Mouse (Mus musculus) mouse trophoblast stem cell (cell line): ENCODE measurements around the gene Lgr5.

Experiments
- in situ Hi-C, 2 experiments: fragments of 300-500 bp; cut with MseI, MboI; formaldehyde crosslinking; loops; 2 replicates in 1 of 2; 3 replicates in 1 of 2; pipeline ENCODE4 v1.15.1; 2025

Lgr5 gene

DNA sequence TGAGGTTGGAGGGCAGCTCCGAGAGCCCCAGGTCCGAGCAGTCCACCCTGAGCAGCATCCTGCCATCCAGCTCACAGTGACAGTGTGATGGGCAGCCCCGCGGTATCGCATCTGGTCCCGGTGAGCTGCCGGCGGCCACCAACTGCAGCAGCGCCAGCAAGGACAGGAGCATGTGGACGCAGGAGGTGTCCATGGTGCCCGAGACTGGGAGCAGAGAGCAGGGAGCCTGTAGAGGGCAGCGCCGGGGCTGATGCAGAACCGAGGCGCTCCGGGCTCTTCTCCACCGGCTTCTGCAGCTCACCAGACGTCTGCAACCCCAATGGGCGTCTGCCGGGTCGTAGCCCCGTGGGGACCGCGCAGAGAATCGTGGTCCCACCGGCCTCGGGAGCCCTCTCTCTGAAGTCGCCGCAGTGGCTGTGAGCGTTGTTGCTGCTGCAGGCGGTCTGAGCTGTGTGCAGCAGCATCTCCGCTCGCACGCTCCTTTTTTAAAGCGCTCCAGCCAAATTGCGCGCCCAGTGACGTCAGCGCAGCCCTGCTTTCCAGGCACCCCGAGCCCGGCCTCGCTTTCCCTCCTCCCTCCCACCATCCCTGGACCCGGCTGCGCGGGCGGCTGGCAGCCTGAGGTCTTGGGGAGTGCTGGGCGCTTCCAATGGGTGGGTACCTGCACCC is at the start of gene Lgr5:
Gene Lgr5 (minus strand): TSS at position 480 of the 669 bp plus-strand sequence.
- in situ Hi-C loops: no loop called here

DNA sequence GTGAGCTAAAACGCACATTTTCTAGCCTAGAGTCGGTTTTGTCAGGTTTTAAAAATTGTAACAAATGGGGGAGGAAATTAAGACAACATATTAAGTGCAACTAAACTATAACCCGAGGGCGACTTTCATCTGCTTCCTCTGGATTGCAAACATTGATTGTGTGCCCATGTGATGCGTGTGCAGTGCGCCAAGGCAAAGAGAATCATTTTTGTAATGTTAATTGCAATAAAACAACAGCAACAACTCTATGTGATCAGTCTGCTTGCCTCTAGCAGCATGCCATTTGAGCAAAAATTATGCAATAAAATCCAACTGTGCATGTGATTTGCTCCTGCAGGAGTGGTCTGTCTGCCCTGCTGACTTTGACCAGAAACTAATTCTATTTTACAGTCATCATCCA is 39.1 kb upstream of the Lgr5 start:
- in situ Hi-C loops: no loop called here

DNA sequence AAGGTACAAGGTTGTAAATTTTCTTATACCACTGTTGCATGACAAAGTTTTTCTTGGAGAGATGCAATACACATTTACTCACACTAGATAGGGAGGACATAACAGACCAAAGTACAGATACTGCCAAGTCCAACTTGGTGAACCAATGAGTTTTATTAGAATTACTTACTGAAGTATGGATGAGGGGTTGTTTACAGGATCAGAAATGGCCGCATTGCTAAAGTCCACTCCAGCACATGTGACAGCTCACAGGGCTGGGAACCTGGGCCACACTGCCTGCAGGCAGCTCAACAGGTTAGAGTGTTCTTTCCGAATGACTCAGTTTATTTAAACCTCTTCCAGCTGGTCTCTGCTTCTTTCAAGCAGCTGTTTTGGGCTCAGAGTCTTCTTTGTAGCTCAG is 37.4 kb upstream of the Lgr5 start:
- in situ Hi-C loops: no loop called here

DNA sequence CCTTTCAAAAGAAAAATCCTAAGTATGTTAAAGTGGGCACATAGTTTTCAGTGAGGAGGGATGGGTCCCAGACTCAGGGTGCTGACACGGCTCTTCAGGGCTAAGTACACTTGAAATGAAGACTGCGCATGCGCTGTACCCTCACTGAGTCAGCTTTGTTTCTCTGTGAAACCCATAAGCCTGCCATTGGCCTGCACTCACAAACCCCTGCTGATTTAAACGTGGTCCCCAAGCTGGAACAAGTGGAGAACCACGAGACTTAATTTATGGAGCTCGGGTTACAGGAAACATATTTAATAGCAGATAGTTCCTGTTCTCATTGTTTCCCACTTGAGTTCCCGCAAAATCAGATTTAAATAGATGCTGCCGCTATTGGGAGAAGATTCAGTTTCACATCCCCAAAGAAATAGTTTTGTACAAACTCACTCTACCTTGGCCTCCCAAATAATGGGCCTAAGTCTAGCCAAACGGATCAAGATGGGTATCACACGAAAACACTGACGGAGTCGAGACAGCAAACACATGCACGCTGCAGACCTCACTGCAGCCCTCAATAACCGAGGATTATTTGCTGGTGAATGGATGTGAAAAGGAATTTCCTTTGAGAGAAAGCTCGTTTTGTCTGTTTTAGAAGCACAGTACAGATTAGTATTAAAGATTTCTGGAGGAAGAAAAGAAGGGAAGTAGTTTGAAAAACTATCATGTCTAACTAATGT is 36.5 kb upstream of the Lgr5 start:
- in situ Hi-C loops: no loop called here

DNA sequence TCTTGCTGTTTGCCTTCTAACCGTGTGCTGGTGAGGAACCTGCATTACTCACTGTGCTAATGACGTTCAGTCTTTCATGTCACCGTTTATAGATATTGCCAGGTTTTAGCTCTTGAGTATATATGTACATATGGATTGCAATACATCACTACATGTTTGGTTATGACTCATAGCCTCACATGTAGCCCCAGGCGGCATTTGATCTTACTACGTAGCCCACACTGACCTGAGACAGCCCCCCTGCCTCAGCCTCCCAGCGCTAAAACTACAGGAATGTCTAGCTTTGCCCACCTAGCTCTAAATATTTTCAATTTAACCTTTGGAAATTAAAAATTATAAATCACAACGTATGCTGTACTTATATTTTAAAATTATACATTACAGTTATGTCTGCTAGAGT is 35.9 kb upstream of the Lgr5 start:
- in situ Hi-C loops: no loop called here

DNA sequence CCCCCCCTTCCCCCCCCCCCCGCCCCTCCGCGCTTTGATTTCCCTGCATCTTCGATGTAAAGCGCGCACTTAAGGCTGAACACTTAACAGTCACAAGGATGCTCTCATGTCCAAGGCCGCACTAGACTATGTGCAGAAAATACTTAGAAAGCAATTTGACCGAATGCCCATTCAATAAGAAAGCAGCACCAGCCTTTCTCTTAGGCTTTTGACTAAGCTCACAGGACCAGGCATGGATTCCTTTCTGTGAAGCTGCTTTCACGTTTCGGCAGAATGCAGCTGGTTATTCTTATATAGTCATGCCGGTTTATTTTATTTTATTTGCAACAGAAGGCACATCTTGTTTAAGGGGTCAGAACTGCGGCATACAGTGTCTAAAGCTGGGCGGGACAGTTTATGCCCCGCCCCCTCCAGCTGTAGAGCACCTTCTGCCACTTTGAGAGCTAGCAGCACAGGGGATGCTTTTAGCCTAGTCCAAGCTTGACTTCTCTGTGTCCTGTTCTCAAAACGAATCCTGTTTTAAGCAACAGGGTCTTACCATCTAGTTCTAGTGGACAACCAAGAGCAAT is 30.8 kb upstream of the Lgr5 start:
- in situ Hi-C loops: no loop called here

DNA sequence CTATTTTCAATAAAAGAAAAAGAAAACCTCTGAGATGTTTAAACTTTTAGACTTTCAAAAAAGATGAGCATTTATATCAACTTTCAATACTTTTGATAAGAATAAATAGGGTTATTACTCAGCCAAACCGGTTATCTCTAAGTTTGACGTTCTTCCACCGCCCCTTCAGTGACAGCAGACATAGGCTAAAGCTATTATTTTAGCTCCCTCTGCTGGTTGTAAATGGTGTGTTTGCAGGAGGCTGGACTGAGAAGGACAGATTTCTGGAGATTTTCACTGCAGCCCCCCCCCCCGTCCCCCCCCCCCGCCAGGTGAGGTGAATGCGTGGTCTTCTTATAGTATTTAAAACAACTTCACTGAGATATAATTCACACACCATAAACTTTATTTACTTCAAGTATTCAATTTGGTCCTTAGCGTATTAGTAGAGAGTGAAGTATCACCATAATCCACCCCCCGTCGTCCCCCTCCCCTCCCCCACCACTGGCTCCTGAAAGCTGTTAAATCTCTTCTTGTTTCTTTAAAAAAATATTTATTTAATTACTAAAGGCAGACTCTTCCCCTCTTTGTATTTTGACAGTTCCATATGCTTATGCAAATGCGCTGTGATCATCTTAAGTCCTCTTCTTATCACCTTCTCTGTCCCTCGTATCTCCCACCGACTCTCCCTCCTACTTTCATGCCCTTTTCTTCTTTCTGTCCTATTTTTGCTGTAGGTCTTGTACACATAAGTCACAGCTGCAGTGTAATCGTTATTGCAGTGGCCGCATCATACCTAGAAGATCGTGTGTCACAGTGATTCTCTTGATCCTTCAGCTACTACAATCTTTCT is 30.1 kb upstream of the Lgr5 start:
- in situ Hi-C loops: no loop called here

DNA sequence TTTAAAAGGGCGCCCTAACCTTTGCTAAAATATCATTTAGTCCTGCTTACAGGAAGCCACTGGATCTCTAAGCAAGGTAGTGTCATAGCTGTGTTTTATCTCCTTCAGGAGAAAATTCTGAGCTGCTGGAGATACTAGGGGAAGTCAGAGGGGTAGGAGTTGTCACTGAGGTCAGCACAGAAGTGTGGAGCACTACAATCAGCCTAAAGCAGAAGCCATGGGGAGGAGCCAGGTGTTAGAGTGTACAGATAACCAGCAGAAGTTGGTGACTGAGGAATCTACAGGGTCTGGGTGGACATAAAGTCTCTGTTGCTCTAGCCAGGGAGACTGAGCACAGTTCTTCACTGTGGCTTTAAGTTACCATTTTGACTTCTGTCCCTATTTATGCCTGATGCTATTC is 8.2 kb upstream of the Lgr5 start:
- in situ Hi-C loops: no loop called here

DNA sequence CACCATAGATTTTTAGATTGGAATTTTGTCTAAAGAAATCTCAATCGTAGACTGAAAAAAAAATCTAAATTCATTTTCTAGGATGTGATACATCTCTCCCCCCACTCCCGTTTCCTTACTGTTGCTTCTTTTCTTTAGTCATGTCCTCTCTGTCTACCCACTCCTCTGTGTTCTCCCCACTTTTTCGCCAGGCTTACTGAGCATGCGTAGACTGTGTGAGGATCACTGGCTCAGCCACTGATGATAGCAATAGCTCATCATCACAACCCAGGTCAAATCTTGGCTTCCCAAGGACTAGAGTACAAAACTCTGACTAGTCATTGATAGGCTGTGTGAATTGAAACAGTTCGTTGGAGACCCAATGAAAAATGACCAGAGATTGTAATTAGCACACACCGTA is 6.1 kb upstream of the Lgr5 start:
- in situ Hi-C loops: no loop called here

DNA sequence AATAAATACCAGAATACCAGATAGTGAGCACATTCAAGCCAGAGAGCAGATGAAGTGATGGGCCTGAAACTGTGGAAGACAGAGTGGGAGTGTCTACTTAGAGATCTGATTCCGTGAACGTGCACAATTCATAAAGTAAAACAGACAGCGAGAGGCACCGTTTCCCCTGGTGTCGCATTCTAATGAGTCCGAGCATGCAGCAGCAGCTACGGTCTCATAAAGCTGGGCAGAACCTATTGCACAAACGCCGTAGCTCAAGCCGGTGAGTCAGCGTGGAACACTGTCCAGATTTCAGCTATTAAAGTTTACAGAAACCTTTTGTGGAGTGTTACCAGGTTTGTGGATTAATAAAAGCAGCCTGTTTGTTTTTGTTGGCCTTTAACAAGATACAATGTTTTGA is 5.6 kb upstream of the Lgr5 start:
- in situ Hi-C loops: no loop called here

DNA sequence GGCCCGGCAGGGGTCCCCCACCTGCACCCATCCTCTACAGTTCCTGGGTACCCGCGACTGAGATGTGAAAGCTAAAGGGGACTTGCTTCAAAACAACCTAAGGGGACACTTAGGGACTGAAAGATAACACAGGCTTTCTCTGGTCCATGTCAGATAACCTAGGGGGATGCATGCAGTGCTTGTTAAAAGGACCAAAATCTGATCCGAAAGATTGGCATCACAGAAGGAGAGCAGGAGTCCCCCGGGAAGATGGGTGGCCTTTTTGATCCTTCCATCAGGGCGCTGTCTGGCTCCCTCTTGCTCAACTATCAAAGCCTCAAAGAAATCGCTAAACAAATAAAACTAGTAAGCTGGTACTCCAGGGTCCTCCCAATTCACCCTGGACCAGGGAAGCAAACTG is 399 bp upstream of the Lgr5 start:
- in situ Hi-C loops: no loop called here

DNA sequence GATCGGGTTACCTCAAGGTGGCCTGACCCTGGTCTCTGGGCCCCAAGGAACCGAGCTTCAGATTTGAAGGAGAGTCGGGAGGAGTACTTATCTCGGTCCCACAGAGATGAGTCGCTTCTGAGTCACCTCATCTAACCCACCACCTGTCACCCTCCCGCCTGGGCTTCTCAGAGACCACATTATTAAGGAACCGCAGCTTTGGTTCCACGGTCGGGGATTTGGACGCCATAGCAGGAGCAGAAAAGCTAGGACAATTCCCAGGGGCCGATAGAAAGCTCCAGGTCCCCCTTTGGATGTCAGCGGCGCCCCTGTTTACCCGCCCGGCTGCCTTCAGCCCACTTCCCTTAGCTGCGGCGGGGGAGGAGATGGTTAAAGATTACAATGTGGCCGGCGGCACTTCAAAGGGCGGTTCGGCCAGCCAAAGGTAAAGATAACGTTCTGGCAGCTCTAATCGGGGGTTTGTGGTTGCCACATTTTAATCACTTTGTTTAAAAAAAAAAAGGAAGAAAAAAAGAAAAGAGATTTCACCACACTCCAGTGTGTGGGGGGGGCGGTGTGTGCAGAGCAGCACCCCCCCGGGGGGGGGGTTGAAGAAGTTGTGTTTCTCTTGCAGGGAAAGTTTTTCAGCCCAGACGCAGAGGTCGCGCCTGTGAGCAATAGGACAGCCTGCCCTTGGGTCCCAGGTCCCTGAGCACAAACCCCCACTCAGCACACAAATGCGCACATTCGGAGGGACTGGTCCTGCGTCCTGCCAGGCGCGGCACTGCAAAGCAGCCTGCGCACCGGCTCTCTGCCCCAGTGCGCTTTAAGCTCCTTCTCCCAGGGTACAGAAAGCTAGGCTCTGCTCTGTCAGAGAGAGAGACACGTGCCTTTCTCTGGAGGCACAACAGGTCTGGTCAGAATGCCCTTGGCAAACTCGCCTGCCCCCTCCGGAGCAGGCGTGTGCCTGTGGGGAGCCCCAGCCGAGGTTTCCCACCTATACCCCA is 1.0 kb downstream of the Lgr5 start:
- in situ Hi-C loops: no loop called here

DNA sequence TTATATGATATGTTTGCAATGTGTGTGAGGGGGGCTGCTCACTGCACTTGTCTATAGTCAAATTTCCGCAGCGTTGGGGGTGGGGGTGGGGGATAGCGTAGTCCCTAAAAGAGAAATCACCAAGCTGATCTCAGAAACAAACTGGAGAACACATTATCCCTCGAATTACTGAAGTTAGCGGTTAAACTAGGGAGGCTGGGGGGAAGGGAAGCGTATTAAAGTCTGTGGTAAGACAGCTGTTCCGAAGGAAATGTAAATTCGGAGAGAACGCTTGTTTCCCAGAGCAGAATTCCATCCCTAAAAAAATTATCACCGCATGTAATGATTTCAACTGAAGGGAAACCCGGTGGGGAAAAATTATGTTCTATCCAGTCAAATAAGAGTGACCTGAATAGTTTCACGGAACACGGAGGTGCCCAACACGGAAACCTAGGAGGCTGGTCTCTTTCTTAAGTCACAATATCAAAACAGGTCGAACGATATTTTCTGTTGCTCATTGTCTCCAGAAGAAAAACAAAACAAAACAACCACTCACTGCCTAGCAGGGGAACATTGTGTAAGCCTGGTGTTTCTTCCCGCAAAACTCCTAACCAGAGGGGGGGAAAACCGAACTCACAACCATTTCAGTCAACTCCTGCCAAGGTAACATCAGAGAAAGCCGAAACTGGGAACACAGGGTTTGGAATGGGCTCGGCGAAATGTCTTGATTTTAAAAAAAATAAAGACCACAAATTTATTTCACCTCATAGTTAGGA is 1.9 kb downstream of the Lgr5 start:
- in situ Hi-C loops: no loop called here

DNA sequence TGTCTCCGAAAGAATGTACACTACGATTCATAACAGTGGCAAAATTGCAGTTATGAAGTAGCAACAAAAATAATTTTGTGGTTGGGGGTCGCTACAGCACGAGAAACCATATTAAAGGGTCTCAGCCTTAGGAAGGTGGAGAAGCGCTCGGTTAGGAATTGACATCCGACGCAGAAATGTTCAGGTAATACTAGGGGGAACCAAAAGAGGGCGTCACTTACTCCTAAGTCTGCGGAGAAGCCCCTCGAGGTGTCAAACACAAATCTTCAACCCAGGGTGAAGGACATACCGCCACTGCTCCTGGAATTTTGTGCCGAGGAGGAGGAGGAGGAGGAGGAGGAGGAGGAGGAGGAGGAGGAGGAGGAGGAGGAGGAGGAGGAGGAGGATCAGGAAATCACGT is 2.9 kb downstream of the Lgr5 start:
- in situ Hi-C loops: no loop called here

DNA sequence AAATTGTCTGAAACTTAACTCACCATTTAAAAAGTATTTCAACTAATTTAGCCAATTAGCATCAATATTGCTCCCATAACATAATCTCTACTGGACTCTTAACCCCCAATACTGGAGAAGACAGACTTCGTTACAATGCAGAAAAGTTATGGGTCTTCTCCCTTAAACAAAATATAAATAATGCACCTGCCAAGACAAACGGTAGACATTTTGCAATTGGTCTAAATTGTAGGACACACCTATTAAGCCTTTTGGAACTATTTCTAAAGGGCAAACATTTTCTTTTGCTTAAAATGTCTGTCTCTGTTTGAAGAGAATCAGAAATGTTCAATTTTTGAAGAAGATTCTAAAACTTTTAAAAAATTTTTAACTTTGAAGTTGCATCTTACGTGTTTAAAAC is 4.5 kb downstream of the Lgr5 start:
- in situ Hi-C loops: no loop called here

DNA sequence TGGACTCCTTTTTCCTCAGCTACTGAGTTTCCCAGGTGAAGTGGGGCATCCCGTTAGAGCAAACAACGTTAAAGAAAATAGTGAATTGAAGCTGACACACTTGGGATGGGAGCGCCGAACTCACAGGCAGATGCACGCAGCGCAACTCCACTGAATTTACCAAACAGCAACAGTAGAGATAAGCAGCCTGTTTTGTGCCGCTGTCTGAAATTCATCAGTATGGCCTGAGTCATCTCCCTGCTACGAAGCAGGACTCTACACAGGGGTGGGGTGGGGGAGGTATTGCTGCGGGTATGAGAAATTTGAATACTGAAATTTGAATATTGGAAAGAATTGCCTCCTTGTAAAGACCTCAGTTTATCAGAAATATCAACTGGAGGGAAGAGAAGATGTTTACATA is 5.6 kb downstream of the Lgr5 start:
- in situ Hi-C loops: no loop called here

DNA sequence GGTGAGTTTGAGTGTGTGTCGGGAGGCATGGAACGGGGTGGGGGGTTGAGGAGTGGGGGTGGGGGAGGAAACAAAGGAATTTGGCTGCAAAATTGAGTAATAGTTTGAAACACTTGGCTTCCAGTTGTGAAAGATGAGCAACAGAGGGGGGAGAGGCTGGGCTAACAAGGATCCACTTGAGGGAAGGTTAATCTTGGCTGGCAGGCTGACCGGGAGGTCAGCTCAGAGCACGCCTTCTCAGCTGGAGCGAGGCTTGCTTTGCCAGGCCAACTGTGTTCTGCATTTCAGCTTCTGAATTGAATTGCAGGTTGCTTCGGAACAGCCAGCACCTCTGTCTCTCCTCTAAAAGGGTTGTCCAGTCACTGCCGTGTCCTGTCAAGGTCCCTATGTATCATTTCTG is 8.1 kb downstream of the Lgr5 start:
- in situ Hi-C loops: no loop called here

DNA sequence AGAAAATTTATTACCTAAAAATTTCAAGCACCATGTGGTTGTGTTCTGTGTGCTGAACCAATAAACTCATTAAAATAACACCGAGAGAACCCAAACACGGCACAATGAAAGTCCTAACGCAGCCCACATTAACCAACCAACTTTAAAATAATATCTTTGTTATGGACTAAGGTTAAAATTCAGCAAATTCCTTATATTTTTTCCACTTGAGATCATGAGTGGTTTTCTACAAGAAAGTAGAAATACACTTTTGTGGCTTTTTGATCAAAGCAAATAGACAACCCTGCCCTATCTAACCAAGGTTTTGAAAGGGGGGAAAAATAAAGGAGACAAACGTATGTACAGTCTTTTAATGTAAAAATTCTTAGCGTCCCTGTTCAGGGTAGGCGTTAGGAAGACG is 8.5 kb downstream of the Lgr5 start:
- in situ Hi-C loops: no loop called here

DNA sequence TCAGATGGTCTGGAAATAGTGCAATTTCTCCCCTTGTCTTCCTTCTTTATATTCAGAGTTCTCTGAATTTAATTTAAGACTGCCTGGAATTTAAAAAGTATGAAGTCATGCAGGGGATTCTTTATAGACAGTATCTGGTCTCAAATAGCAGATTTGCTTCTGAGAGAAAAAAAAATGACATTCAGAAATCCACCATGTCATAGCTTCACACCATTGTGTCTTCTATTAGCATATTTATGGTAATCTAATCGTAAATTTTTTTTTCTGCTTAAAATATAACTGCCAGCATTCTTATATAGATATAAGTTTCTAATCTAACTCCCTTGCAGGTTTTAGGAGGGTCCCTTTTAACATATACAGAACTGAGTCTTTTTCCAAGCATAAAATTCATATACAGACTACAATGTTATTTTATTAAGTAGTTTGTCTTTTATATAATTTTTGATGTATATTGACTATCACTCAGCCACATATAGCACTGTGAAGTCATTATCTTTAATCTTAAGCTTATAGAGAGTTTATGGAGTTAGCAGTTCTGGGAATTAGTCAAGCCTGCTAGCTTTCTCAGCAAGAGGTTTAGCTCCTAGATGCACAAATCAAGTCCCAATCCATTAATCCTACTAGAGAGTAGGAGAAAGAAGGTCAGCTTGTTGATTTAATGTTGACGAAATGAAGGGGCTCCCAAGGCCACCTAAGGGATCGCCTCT is 15.7 kb downstream of the Lgr5 start:
- in situ Hi-C loops: no loop called here

DNA sequence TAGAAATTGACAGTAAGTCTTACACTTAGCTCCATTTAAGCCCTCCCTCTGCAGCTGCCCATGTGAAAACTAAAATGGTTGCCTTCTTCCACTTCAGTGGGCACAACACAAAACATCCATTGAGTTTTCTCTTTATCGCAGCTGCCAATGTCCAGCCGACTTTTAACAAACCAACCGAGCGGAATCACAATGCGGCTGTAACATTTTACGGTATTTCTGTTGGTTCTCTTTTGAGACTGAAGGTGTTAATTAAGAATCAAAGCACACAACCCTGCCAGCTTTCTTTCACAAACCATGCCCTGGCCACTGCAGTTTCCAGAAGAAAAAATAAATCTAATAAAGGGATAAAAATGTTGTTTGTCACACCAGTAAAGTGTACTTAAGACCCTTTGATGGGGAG is 16.3 kb downstream of the Lgr5 start:
- in situ Hi-C loops: no loop called here
